Mouse (Mus musculus): ENCODE measurements around the gene Wbp1l.
A peak's percentile ranks its signal among the peaks of the same experiment; 100 is the strongest.
"Not testable (repeated sequence)": the region's sequence is repeated elsewhere in the genome, so short reads cannot be mapped to it uniquely, and the experiment has no call there.

Gene Wbp1l

DNA sequence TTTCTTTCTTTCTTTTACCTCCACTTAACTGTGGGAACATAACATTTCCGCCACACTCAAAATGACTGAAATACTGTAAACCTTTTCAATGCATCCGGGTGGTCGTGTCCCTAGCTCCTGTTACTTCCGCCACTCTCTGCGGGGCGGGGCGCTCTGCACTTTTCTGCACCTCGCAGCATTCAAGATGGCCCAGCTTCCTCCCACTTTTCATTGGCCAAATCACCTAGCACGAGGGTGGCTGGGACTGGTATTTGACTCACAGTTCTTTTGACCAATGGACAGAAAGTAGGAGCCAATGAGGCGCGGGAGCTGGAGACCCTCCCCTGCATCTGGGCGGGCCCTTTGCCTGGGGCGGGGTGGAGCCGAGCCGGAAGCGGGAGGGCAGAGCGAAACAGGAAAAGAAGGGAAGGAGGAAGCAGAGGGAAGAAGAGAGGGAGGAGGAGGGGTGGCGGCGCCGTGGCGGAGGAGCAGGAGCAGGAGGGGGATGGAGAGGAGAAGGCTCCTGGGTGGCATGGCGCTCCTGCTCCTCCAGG, at the start of gene Wbp1l:
TSS of gene Wbp1l (plus strand) at position 365 of the 533 bp plus-strand sequence.
- DNase-seq = peak; percentile 97 to 99

DNA sequence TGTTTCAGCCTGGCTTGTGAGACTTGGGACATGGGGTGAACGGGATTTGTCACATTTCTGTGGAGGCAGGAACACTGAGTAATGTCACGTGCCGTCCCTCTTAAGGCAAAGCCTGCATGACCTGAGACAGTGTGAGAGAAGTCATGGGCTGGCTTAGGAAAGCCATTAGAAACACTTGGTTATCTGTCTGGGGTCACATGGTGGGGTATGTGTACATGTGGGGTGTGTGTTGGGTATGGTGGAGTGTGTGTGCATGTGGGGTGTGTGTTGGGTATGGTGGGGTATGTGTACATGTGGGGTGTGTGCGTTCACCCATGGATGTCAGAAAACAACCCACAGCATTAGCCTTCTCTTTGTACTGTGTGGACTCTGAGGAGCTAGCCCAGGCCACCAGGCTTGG, 48.5 kb upstream of the Wbp1l start:
- DNase-seq = no peak

DNA sequence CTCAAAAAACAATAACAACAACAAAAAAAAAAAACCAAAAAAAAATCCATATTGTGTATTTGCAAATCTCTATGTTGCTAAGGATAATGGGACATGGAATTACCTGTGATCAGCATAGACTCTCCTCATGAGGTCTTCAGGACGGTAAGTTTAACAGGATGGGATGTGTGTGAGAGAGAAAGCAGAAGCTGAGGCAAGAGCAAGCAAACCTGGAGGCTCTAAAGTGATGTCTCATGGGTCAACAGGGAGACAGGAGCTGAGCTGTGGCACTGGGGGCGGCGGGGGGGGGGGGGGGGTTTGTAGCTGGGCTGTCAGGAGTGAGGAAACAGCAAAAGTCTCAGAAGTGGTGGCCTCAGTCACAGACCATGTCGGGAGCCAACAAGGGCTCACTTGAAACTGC, 46.4 kb upstream of the Wbp1l start:
- DNase-seq = no peak

GRCm38 (mm10) chr19:46553541-46553955, 45.3 kb upstream of the Wbp1l start:
- peak in 1 of 2 experiments; percentile 49 for DNase-seq

DNA sequence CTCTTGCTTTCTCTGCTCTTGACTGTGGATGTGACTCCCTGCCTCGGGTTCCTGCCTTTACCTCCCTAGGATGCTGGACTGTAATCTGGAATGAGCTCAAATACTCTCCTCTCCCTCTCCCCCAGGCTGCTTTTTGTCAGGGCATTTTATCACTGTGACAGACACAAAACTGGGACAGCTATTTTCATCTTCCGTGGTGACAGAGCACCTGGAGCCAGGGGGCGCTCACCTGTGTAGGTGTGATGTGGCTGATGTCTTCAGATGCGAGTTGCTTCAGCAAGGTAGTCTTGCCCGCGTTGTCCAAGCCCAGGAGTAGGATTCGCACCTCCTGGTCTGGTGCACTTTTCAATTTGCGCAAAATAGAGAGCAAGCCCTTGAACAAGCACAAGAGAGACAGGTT, 40.9 kb upstream of the Wbp1l start:
- DNase-seq = no peak

DNA sequence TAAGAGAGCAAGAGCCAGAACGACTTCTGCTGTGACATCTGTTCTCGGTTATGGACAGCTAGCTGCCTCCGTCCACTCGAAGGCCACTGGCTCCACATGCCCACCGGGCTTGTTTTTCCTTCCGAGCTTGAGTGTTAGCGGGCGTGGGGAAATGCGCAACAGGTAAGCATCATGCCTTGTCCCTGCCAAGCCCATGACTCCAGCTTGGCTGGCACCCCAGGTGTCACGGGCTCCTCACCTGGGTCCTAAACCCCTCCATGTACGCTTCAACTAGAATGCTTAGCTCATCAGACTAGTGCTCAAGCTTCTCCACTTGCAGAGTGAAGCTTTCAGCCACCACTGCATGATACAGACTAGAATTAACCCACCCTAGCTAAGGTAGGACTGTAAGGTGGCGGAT, 40.3 kb upstream of the Wbp1l start:
- DNase-seq = peak; percentile 26 to 58

DNA sequence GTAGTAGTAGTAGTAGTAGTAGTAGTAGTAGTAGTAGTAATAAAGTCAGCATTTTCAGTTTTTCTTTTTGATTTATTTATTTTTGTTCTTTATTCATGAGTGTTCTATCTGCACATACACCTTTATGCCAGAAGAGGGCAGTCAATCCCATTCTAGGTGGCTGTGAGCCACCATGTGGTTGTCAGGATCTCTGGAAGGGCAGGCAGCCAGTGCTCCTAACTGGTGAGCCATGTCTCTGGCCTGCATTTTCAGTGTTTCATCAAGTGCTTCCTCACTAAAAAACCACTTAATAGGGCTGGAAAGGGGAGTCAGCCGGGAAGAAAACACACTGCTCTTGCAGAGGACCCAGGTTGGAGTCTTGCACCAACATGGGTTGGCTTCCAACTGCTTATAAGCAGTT, 36.8 kb upstream of the Wbp1l start:
- peak; percentile 71 to 76 for DNase-seq

DNA sequence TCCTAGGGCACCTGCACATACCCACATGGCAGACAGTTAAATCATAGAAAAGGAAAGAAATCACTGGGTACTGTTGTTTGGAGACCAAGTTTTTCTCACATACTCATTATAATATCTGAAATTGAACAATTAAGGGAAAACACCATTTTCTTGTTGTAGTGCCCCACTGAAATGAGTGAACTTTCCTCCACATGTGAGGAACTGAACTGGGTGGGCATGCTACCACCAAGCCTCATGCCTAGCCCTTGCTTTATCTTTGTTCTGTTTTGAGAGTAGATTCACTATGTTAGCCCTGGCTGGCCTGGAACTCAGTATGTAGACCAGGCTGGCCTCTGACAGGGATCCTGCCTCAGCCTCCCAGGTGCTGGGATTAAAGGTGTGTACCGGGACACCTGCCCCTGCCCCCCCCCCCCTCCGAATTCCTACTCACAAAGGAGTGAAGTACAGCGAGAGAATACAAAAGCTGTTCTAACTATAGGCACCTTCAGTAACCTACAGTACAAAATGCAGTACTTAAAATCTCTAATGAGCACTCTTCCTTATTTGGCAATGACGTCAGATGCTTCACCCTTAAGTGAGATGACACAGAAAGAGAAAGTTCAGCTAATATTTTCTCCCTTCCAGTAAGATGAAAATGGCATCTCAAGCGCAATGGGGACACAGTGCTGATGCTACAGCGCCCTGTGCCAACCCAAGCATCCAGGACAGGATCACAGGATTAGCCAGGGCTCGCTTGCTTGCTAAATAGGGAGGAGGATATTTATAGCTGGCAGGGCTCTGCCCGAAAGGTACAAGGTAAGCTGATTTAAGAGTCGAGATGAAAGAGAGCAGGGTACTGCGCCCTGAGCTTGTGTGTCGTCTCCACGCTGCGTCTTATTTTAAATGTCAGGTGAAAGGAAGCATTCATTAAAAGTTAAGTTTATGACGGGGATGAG, 36.0 kb upstream of the Wbp1l start:
- DNase-seq = no peak

DNA sequence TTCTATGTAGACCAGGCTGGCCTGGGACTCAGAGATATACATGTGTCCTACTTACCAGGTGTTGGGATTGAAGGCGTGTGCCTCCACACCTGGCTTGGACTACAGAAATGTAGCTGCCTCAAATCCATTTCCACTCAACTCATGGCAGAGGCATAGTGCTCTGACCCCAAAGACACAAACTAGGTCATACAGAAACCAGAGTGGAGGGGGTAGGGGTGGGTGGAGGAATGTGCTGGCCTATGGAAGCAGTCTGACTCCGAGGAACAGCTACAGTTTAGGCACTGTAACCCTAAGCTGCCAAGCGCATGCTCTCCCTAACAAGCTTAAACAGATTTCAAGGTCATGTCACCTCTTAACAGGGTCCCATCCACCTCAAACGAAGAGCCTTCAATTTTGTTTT, 35.3 kb upstream of the Wbp1l start:
- no peak for DNase-seq

DNA sequence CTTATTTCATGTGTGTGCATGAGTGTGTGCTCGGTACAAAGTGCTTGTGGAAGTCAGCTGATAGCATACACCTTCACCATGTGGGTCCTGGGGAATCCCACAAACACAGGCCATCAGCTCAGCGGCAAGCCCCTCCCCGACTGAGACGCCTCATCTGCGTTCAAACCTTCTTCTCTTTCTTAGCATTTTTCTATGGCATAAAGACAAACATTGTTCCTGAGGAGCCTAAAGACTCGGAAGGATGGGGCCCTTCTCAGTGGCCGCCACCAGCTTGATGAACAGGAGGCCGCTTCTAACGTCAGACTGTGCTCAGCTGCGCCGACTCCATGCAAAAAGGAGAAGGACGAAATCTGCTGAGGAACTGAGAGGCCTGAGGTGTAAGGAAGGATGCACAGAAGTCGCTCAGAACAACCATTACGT, 34.8 kb upstream of the Wbp1l start:
- no peak for DNase-seq

DNA sequence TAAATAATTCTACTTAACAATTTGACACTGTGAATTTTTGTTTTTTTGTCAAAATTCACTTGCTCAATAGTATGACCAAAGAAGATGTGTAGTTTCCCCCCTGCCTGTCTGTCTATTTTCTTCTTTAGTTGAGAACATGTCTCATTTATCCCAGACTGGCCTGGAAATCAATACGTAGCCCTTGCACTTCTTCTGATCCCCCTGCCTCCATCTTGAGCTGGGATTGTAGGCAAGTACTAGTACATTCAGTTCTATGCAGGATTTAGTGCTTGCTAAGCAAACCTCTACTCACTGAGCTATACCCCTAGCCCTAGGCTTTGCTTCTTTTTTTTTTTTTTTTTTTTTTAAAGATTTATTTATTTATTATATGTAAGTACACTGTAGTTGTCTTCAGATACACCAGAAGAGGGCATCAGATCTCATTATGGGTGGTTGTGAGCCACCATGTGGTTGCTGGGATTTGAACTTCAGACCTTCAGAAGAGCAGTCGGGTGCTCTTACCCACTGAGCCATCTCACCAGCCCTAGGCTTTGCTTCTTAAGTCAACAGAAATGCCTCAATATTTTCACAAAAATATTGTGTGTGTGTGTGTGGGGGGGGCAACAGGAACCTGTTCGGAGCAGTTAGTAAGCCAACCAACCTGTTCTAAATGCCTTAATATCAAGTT, 27.5 kb upstream of the Wbp1l start:
- DNase-seq = not testable (repeated sequence)

- no peak for DNase-seq
Observed at GRCm38 (mm10) chr19:46571878-46572244, 27.0 kb upstream of the Wbp1l start.

DNA sequence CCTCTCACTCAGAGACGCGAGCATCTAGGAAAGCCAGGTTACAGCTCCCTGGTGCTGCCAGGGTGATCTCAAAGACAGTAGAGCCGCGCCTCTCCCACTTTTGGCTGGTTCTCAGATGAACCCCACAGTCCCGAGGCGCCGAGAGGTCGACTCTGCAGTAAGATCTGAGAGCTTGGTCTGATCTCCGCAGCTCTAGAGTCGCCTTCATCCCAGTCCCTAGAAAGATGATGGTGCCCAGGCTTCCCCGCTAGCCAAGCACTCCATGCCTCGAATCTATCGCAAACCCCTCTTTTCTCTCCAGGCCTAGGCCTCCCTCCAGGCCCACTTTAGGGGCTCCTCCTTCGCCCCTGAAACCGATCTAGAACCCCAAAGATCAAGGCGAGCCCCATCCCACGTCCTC, 26.3 kb upstream of the Wbp1l start:
- DNase-seq = peak in 1 of 2 experiments; percentile 41

DNA sequence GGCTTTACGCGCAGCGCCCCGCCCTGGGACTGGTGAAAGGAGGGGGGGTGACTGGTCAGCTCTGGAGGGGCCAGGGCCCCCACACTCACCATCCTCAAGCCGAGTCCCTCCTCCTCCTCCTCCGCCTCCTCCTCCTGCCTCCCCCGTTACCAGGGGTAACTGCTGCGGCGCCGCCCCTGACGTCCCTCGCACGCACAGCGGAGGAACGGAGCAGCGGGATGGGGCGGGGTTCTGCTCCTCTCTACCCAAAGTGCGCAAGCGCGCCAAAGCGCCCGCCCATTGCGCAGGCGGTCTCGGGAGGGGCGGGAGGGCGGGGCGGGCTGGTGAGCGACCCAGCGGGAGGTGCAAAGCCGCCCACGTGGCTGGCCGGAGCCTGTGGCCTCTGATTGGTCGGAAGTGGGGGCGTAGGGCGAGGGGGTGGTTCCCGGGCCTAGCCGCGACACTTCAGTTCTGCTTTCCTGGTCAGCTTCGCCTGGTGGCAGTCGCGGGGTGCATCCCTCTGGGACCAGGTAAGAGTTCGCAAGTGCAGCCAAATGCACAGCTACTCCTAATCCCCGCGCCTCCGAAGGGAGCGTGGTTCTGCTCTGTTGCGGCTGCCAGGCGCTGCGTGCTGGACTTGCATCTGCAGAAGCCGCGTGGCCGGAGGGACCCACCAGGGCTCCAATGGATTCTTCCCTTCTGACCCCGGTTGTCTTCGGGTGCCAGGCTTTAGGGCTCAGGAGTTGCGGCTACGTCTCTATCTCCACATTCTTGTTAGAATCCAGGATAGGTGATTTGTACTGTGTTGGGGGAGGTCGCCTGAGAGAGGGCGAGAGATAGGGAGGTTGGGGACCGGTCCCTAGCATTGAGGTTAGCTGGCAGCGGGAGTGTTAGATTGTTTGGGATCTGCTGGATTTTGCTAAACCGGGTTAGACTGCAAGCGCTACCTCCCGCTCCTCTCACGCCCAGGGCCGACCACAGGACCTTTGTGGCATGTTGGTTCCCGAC, 25.6 kb upstream of the Wbp1l start, which contains the start of the genes Arl3 and Sfxn2:
TSS of gene Arl3 (minus strand) at position 248 of the 987 bp plus-strand sequence.
TSS of gene Sfxn2 (plus strand) at position 415 of the 987 bp plus-strand sequence.
- peak; percentile 96 to 98 for DNase-seq

DNA sequence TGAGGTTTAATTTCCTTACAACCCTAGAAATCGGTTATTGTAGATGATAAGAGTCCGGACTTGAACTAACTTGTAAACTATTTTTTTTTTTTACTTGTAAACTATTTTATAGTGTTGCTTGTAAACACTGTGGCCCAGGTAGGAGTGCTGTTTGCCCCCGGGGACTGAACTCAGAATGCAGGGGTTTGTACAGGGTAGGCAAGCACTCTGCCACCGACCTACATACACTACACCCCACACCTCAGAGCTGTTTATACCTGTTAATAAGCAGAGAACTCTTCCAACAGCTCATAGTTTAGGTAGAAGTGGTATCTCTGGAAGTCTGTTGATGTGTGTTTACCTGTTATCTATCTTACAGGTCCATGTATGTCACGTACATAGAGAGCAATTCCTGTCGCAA, 24.9 kb upstream of the Wbp1l start:
- no peak for DNase-seq

DNA sequence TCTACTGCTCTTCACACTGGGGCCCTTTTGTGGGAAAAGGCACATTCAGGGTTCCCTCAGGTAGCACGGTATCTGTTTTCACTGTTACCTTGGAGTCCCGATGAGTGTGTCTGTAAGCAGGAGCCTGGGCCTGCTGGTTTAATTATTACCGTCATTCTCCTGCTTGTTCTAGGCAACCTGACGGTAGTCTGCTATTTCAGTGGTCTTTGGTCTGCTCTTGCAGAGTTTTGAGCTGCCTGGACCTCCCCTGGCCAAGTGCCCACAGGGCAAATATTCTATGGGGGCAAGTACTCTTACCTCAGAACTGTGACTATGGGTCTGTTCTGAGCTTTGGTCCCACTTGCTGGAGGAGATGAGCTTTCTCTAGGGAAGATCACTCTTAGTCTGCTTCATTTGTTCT, 23.7 kb upstream of the Wbp1l start:
- peak; percentile 77 to 91 for DNase-seq

GRCm38 (mm10) chr19:46587823-46588508, 10.9 kb upstream of the Wbp1l start:
- peak; percentile 84 to 95 for DNase-seq

GRCm38 (mm10) chr19:46591575-46591974, 7.3 kb upstream of the Wbp1l start:
- DNase-seq = no peak

DNA sequence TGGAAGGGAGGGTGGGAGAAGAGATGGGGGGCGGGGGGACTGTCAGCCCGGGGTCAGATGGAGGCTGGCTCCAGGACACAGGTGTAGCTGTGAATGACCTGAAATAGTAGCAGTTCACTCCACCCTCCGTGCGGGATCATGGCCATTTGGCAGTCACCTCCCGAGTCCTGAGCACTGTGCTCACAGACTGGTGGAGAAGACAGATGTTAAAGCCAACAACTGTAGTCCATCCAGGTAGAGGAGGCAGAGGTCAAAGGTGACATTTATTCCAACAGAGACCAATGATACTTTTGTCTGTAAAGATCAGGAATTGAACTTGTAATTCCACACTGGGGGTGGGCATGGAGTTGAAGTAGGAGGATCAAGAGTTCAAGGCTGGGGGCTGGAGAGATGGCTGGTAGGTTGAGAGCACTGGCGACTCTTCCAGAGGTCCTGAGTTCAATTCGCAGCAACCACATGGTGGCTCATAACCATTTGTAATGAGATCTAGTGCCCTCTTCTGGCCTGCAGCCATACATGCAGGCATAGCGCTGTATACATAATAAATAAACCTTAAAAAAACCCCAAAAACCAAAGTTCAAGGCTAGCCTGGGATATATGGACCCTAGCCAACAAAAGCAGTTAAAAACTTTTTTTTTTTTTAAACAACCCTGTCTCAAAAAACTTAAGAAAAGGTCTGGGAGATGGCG, 6.0 kb upstream of the Wbp1l start:
- no peak for DNase-seq

DNA sequence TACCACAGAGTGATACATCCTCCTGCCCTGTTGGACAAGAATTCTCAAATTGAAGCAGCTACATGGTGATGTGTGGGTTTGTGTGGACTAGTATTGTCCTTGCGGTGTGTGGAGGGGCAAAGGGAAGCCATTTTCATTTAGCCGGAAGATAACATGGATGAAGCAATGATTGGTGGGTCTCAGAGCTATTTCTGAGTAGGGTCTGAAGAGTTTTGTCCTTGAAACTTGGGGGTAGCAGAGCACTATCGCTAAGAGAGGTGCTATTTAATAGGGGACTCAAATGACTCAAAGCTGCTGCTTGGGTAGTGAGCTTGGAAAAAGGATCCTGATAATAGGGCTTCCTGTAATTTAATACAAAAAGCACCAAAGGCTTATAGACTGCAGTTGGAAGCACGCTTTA, 697 bp upstream of the Wbp1l start:
- no peak for DNase-seq
